Mouse (Mus musculus): ENCODE data around the gene Vps53.

The Vps53 gene

DNA sequence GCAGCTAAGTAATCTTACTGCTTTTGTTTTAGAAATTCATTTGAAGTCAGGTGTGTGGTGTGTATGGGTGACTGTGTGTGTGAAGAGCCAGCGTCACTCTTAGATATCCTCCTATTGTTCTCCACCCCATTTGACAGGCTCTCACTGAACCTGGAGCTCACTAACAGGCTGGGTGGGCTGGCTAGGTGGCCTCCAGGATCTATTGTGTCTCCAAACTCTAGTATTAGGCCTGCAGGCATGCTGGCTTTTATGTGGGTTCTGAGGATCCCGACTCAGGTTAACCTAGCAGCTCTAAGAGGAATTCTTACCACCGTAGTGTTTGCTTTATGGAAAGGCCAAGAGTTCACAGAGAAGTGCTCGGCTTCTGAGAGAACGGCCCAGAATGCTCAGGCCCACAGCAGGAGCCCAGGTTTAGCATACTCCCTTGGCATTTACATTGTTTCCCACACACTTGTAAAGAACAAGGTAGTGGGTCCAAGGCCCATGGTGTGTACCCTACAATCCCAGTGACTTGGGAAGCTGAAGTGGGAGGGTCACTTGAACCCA is 128.4 kb downstream of the Vps53 start:
- DNase-seq, result no peak

- DNase-seq, result no peak
These were observed 128.9 kb downstream of the Vps53 start for GRCm38 (mm10) chr11:76050509-76050908.

DNA sequence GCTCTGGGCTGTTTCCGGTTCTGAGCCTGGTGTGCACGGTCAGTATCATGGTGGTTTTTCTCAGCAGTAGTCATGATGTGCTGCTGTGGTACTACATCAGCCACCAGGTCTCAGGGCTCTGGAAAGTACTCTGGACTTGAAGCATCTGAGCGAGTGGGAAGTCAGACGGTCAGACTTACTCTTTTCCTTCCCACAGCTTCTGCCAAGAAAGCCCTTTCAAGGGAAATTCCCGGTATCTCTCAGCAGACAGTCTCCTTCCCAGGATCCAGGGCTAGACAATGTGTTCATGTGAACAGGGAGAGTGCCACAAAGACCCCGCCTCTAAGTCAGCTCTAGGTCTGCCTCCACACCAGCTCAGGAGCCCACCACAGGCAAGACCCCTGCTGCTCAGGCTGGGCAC is 134.1 kb downstream of the Vps53 start:
- no peak for DNase-seq

DNA sequence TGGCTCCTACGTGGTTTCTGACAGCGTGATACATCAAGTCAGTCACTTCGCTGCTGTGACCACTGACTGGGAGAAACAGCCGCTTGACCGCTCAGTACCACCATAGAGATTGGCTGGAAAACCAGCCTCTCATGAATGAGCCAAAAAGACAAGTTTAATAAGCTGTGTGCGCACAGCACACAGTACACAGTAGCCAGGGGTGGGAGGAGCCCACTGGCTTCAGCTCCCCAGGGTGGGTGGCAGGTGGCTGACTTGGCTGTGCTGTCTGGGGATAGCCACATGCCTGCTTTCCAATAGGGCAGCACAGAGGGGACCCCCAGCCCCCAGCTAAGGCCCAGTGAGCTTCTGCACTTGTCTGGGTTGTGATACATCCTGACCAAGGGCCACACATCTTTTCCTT is 135.0 kb downstream of the Vps53 start:
- DNase-seq, result no peak

- no peak for DNase-seq
These were observed 136.6 kb downstream of the Vps53 start for GRCm38 (mm10) chr11:76042882-76043281.

DNA sequence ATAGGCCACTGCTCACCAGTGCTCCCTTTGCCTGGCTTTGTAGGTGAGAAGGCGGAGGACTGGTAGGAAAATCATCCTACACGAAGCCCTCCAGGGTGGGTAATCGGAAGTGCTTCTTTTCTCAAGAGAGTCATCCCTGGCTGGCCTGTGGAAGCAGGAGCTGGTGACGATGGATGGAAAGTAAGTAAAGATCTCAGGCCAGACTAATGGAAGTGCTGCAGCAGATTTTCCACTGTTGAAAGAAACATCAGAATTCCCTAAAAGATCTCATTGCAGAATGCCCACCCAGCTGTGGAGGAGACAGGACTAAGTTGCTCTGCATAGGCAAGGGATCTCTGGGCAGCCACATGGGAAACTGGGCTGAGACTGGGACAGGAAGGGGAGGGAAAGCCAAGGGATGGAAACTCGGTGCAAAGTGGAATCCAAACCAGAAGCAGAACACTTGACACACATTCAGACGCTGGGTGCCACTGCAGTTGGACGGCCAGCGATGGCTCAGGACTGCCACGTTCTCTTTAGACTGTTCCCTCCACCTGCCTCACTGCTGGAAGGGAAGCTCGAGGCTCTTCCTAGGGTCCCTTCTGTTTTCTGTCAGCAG is 137.3 kb downstream of the Vps53 start:
- DNase-seq, result no peak

DNA sequence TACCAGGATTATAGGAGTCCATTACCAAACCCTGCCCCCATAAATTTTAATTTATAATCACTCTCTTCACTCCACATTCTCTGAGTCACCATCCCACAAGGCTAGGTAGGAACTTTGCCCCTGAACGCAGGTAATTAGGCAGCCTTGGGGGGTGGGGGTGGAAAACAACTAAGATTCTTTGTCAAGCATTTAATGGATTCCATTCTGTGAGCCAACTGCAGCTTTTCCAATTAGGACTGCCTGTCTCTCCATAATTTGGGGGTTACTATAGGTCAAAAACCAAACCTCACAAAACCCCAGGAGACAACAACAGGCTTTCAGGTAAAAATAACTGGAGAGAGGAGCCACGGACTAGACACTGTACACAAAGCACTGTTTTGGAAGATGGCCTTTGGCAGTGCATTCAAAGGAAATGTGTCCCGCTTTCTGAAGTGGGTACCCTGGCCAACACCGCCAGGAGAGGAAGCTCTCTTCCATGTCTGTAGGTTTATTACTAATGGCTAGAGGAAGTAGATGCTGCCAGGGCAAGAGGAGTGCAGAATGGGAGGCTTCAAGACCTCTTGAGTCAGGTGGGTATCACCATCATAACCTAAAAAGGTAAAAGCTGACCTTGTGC is 138.6 kb downstream of the Vps53 start:
- DNase-seq, result peak in 1 of 2 experiments; percentile 43

GRCm38 (mm10) chr11:76040106-76040505 is 139.3 kb downstream of the Vps53 start:
- DNase-seq, result no peak

DNA sequence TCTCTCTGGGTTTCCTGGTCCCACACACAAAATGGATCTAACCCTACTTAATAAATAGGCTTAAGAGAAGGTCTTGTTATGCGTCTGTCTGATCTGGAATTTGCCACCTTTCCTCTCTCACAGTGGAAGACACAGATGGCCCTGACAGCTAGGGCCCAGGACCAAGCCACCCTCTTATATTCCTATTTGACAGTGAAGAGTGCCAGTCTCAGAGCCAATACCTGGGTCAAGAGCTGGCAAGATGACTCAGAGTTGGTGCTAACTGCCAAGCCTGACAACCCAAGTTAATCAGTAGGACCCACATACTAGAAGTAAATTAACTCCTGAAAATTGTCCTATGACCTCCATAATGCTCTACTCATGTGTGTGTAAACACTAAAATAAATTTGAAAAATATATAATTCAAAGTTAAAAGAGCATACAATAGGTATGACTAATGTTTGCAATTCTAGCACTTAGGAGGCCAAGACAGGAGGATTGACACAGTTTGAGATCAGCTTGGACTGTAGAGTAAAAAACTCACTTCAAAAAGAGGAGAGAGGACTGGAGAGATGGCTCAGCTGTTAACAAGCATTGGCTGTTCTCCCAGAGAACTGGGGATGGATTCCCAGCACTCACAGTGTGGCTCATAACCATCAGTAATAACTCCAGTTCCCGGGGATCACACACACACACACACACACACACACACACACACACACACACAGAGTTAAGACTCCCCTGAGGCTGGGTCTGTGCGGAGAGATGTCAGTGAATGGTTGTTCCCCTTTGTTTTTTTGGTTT is 140.0 kb downstream of the Vps53 start:
- DNase-seq, result peak; percentile 71 to 83

GRCm38 (mm10) chr11:76037581-76038294 is 141.7 kb downstream of the Vps53 start:
- DNase-seq, result no peak

DNA sequence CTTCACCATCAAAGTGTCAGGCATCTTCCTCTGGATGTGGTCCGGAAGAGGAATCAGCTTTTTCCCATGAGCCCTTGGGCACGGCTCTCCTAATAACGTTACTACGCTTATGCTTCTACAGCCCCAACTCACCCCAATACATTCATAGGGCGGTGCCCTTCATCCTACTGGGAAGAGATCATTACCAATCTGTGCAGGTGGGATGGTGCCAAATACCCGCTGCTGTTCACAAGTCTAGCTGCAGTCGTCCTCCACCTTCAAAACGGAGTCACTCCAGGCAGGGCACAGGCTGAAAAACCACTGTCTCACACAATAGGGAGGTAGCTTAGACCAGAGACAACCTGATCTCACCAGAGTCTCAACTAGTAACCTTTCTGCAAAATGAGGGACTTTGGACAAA is 144.3 kb downstream of the Vps53 start:
- DNase-seq, result peak; percentile 65 to 75

GRCm38 (mm10) chr11:76033836-76034235 is 145.6 kb downstream of the Vps53 start:
- no peak for DNase-seq

- no peak for DNase-seq
These were observed 146.1 kb downstream of the Vps53 start for GRCm38 (mm10) chr11:76033359-76033758.

- DNase-seq, result peak in 1 of 2 experiments; percentile 38
These were observed 151.4 kb downstream of the Vps53 start for GRCm38 (mm10) chr11:76028072-76028465.

- peak; percentile 86 to 93 for DNase-seq
These were observed 152.0 kb downstream of the Vps53 start, which contains the start of gene Rflnb for GRCm38 (mm10) chr11:76027139-76028071. TSS of gene Rflnb (minus strand) at chr11:76027782.

DNA sequence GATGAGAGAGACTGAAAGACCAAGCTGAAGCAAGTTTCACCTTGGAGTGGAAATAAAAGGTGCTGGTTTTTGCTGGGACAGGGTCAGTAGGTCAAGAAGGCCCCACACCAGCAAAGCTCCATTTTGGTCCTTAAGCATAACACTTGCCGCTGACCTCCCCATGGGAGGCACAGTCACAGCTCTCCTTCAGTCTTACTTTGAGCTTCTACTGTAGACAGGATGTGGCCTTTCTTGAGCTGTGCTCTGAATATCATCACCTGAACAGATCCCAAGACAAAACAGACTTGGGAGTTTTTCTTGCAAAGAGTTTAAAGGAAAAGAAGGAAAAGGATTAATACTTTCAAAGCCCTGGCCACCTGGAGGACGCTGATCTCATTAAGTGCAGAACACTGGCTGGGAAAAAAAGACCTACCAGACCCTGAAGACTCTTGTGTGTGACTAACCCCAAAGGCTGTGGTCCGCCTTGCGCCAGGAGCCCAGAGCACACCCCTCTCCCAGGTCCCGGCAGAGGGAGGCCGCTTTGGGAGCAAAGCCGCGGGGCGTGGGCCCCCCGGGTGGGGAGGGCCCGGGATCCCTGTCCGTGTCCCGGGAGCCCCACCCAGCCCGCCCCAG is 152.8 kb downstream of the Vps53 start:
- DNase-seq, result no peak

- DNase-seq, result no peak
These were observed 154.3 kb downstream of the Vps53 start for GRCm38 (mm10) chr11:76025080-76025583.

DNA sequence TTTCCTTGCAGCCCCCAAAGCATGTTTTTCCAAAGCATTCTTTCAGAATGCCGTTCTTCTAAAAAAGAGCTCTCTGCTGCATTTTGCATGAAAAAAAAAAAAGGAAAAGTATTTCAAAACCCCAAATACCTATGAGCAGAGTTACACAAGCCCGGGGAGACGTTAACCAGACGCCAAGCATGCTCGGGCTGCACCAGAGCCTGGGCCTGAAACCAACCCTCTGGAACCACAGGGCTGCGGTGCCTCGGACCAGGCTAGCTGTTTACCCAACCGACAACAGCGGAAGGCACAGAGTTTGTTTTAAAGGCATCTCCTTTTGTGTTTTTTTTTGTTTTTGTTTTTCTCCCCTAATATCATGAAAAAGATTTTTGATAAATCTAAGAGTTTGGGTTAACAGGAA is 158.5 kb downstream of the Vps53 start:
- DNase-seq, result no peak

- no peak for DNase-seq
These were observed 159.6 kb downstream of the Vps53 start for GRCm38 (mm10) chr11:76019879-76020278.

GRCm38 (mm10) chr11:76015814-76016213 is 163.6 kb downstream of the Vps53 start:
- DNase-seq, result no peak

- no peak for DNase-seq
These were observed 164.2 kb downstream of the Vps53 start for GRCm38 (mm10) chr11:76015251-76015650.

Measured in cerebellum, adult 18-20 months (tissue).